15 mouse cellular contexts compared by ENCODE assay signal in the genomic region with DNA sequence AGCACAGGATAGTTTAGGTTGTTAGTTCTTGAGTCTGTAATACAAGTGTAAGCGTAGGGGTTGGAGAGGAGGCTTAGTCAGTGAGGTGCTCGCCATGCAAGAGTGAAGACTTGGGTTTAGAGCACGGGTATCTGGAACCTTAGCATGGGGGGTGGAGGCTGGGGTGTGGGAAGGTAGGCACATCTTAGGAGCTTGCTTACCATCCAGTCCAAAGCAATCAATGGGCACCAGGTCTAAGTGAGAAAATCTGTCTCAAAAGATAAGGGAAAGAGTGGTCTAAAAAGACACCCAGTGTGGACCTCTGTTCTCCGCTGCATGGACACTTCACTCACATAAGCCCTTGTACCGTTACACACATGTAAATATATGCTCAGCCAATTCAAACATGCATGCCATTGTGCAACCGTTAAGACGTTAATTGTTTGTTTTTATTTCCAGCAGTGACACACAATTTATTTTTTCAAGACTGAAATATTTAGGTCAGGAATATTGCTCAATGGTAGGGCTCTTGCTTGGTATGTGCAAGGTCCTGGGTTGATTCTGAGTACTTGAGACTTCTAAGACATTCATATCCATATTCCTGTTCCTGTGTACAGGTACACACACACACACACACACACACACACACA. TPM values are rescaled to one million over a fixed set of nuclear protein-coding genes. Genes with fewer than 3 reads are reported as not detected.
DNase-seq lines count a peak whose midpoint lies in the region; ATAC-seq lines count a peak whose summit lies in the region.
"Had no signal": no experiment of that assay in that cellular context is flagged by ENCODE, and none has a peak within 500 bp of the region (broad histone marks: within the 10 kb centered on the region; RNA-seq: fewer than 3 reads in every experiment).

No protein-coding gene starts in this region.

- H3K9me3 ChIP-seq in liver, embryonic 11.5 days (ENCODE audit: control insufficient read depth, low read length), result no peaks in the 10 kb centered on the region
- no peaks in the 10 kb centered on the region for H3K9me3 ChIP-seq in limb, embryonic 10.5 days (replicated peaks)
- H3K9me3 ChIP-seq: limb, embryonic 15.5 days; midbrain, embryonic 10.5 days had no signal

- H3K27me3 ChIP-seq in liver, embryonic 11.5 days (replicated peaks; ENCODE audit: control insufficient read depth, insufficient read depth, low read length), result no peaks in the 10 kb centered on the region
- H3K27me3 ChIP-seq in limb, embryonic 10.5 days (ENCODE audit: low read depth, poor library complexity, severe bottlenecking), result no peaks in the 10 kb centered on the region
- H3K27me3 ChIP-seq: limb, embryonic 15.5 days had no signal

- no peak overlapping the region for H3K4me3 ChIP-seq in liver, embryonic 11.5 days (ENCODE audit: low read depth, low read length)
- no peak overlapping the region for H3K4me3 ChIP-seq in limb, embryonic 10.5 days
- H3K4me3 ChIP-seq: limb, embryonic 15.5 days; midbrain, embryonic 10.5 days had no signal

- H3K9ac ChIP-seq in liver, embryonic 11.5 days (ENCODE audit: low read depth, low read length), result no peak overlapping the region
- H3K9ac ChIP-seq: limb, embryonic 15.5 days had no signal

- peak overlapping the region; percentile 36 for H3K4me2 ChIP-seq in liver, embryonic 11.5 days
- H3K4me2 ChIP-seq: limb, embryonic 15.5 days had no signal

- H3K4me1 ChIP-seq in liver, embryonic 11.5 days (replicated peaks; ENCODE audit: control insufficient read depth, insufficient read depth, low read length), result peaks cover 48% of the 10 kb centered on the region
- no peaks in the 10 kb centered on the region for H3K4me1 ChIP-seq in limb, embryonic 10.5 days
- H3K4me1 ChIP-seq: midbrain, embryonic 10.5 days had no signal

- ATAC-seq in liver, embryonic 11.5 days (replicated peaks; ENCODE audit: low FRiP score), result peak; percentile 79

- WGBS in liver, embryonic 11.5 days, result 65% methylated on average over 7 of the region's 7 CpGs
- 95% methylated on average over 7 of the region's 7 CpGs for WGBS in limb, embryonic 10.5 days

- peak; percentile 36 for DNase-seq in spleen, adult 12 weeks (ENCODE audit: low spot score)
- DNase-seq in spleen, adult 18-20 months, result no peak
- DNase-seq in c-Kit-positive CD71-positive TER-119-positive erythroid progenitor cells, embryonic 14.5 days (ENCODE audit: low spot score), result peak; percentile 94
- no peak for DNase-seq in liver, embryonic 11.5 days (ENCODE audit: low spot score)
- DNase-seq in spleen, postnatal 4 days (ENCODE audit: low spot score in 2 of 2), result peak; percentile 64 to 69
- no peak for DNase-seq in urinary bladder, postnatal 36 days (ENCODE audit: low spot score in 2 of 2)
- DNase-seq in limb, embryonic 10.5 days (ENCODE audit: low spot score), result no peak
- DNase-seq: adrenal gland, postnatal 25 days; cerebellum, postnatal 25 days; gastrocnemius, postnatal 14 days; right cerebral cortex, adult 18-20 months; thymus, adult 2 months had no signal

- peak overlapping the region; percentile 66 for H3K27ac ChIP-seq in liver, embryonic 11.5 days (ENCODE audit: low read depth, low read length)
- no peak overlapping the region for H3K27ac ChIP-seq in limb, embryonic 10.5 days
- H3K27ac ChIP-seq: kidney, postnatal 0 days; limb, embryonic 15.5 days; midbrain, embryonic 10.5 days had no signal

- no peaks in the 10 kb centered on the region for H3K36me3 ChIP-seq in liver, embryonic 11.5 days (ENCODE audit: control insufficient read depth, insufficient read depth, low read length)
- no peaks in the 10 kb centered on the region for H3K36me3 ChIP-seq in limb, embryonic 10.5 days
- H3K36me3 ChIP-seq: limb, embryonic 15.5 days; midbrain, embryonic 10.5 days had no signal

RNA-seq across cellular contexts. Expression of a gene that starts 34.1 kb away (rescaled TPM):
- polyA plus RNA-seq in liver, embryonic 11.5 days (2014; fragmentation: Nextera tagmentation; extraction: Ambion mirVana), result 12.6 and 12.9 TPM in 2 replicates
- 2.7 and 3.5 TPM in 2 replicates for polyA plus RNA-seq in limb, embryonic 10.5 days (2016; fragmentation: Nextera tagmentation; extraction: Ambion mirVana)

Comparison
In these comparisons a context has a peak if more than half of its experiments do, and no peak if none do; other contexts are left out.
1. DNase-seq: peak in spleen, adult 12 weeks (single experiment), c-Kit-positive CD71-positive TER-119-positive erythroid progenitor cells, embryonic 14.5 days (single experiment) and spleen, postnatal 4 days (2 of 2); none in spleen, adult 18-20 months (0 of 2), liver, embryonic 11.5 days (single experiment), urinary bladder, postnatal 36 days (0 of 2) and limb, embryonic 10.5 days (single experiment).